Mouse (Mus musculus): Measurements from ENCODE around the gene Phactr3. TPM values are rescaled to one million over a fixed set of nuclear protein-coding genes. Genes with fewer than 3 reads are reported as not detected.

The Phactr3 gene
- polyA plus RNA-seq, 1 experiment from 2014 or later, result 62.5 TPM

- H3K4me2 ChIP-seq (ENCODE audit: low read length), result no peak overlapping the region
- 86% methylated on average over 4 of the region's 4 CpGs for WGBS
- no peaks in the 10 kb centered on the region for H3K36me3 ChIP-seq (ENCODE audit: control insufficient read depth, insufficient read depth, low read length)
- H3K4me3 ChIP-seq (replicated peaks; ENCODE audit: low read depth, low read length), result no peak overlapping the region
- no peaks in the 10 kb centered on the region for H3K9me3 ChIP-seq (ENCODE audit: control insufficient read depth, low read length)
- H3K4me1 ChIP-seq (ENCODE audit: control insufficient read depth, insufficient read depth, low read length), result no peaks in the 10 kb centered on the region
- ATAC-seq (ENCODE audit: low FRiP score, low TSS enrichment) (no peak), DNase-seq (no peak)
- no peak overlapping the region for H3K27ac ChIP-seq (replicated peaks; ENCODE audit: low read depth, low read length)
- H3K27me3 ChIP-seq (ENCODE audit: control insufficient read depth, insufficient read depth, low read length), result no peaks in the 10 kb centered on the region
- H3K9ac ChIP-seq (replicated peaks; ENCODE audit: low read length), result no peak overlapping the region
Observed at GRCm38 (mm10) chr2:178342597-178342996, 223.8 kb downstream of the Phactr3 start.

Other genes starting within 250 kb of the Phactr3 start
- 2.0 TPM in 2 replicates for gene Gm14327, start 221.9 kb upstream of the Phactr3 start, polyA plus RNA-seq (2014; fragmentation: Nextera tagmentation; extraction: Ambion mirVana)
- gene Zfp972, start 193.4 kb upstream of the Phactr3 start, polyA plus RNA-seq (2014; fragmentation: Nextera tagmentation; extraction: Ambion mirVana), result 0.84 TPM in 1 of 2 replicates, not detected in the other
- 15.3 and 17.5 TPM in 2 replicates for gene Gm14326, start 161.7 kb upstream of the Phactr3 start, polyA plus RNA-seq (2014; fragmentation: Nextera tagmentation; extraction: Ambion mirVana)
- 9.0 and 9.4 TPM in 2 replicates for gene Zfp971, start 95.7 kb upstream of the Phactr3 start, polyA plus RNA-seq (2014; fragmentation: Nextera tagmentation; extraction: Ambion mirVana)
- gene Zfp931, start 40.5 kb upstream of the Phactr3 start, polyA plus RNA-seq (2014; fragmentation: Nextera tagmentation; extraction: Ambion mirVana), result 12.1 and 14.5 TPM in 2 replicates

Data from midbrain, embryonic 14.5 days (tissue).